Mouse (Mus musculus) CH12.LX (cell line): Measurements from ENCODE around the gene Plcg2. TPM values are rescaled to one million over a fixed set of nuclear protein-coding genes. Genes with fewer than 3 reads are reported as not detected.

Experiments used
- DNase-seq: peaks from one replicate; pipeline ENCODE4 v3.0.0-alpha.2; 2013; ENCODE audit errors: extremely low read depth
- H3K27ac ChIP-seq: 2 replicates; pipeline ENCODE4 v1.5.1; 2012; ENCODE audit warnings: low read depth, mild to moderate bottlenecking, control low read depth, moderate library complexity; ENCODE audit not compliant: insufficient read depth
- H3K27me3 ChIP-seq: replicated peaks from 2 replicates; pipeline ENCODE3; 2012; ENCODE audit warnings: inconsistent platforms
- H3K36me3 ChIP-seq, 2 experiments: replicated peaks in 1 of 2; 2 replicates each; pipeline versions ENCODE3 to v1.6.1; 2012; ENCODE audit warnings: inconsistent platforms in 1 of 2, low read length in 1 of 2, mild to moderate bottlenecking in 1 of 2, mixed read lengths in 1 of 2, moderate library complexity in 1 of 2; ENCODE audit not compliant: control insufficient read depth in 1 of 2, insufficient read depth in 1 of 2
- H3K4me1 ChIP-seq, 2 experiments: 2 replicates each; pipeline ENCODE4 v1.6.1; 2012; ENCODE audit warnings: inconsistent platforms in 1 of 2, moderate library complexity in 1 of 2; ENCODE audit not compliant: insufficient read depth in 2 of 2, control insufficient read depth in 1 of 2
- H3K4me2 ChIP-seq: 2 replicates; pipeline ENCODE4 v1.6.1; 2012; ENCODE audit warnings: low read depth, mild to moderate bottlenecking, control low read depth; ENCODE audit not compliant: poor library complexity, insufficient read depth, severe bottlenecking
- H3K4me3 ChIP-seq, 3 experiments: fragments of 150-350 bp in 1 of 3; sonication (generic) in 1 of 3; replicated peaks in 1 of 3; 2 replicates each; pipeline versions ENCODE3 to v1.5.1; 2011 to 2012; ENCODE audit warnings: low read depth in 2 of 3, low read length in 2 of 3, mild to moderate bottlenecking in 2 of 3, moderate library complexity in 2 of 3, control low read depth in 1 of 3, improper control_type of control experiment in 1 of 3, inconsistent platforms in 1 of 3, mixed read lengths in 1 of 3; ENCODE audit not compliant: poor library complexity in 1 of 3
- H3K79me2 ChIP-seq: replicated peaks from 2 replicates; pipeline ENCODE4 v1.6.1; 2012; ENCODE audit warnings: mild to moderate bottlenecking, moderate library complexity; ENCODE audit not compliant: control insufficient read depth, poor library complexity, insufficient read depth, severe bottlenecking; ENCODE audit errors: extremely low read depth
- H3K9ac ChIP-seq: 2 replicates; pipeline ENCODE4 v1.6.1; 2012; ENCODE audit warnings: low read depth, mild to moderate bottlenecking, control low read depth, moderate library complexity; ENCODE audit not compliant: insufficient read depth
- H3K9me3 ChIP-seq: replicated peaks from 2 replicates; pipeline ENCODE3; 2012; ENCODE audit warnings: low read length, inconsistent platforms, mixed read lengths
- BHLHE40 ChIP-seq: IDR thresholded peaks from 2 replicates; pipeline ENCODE4 v1.6.1; 2011; ENCODE audit warnings: mild to moderate bottlenecking, low read depth, low read length, improper control_type of control experiment
- CHD1 ChIP-seq: IDR thresholded peaks from 2 replicates; pipeline ENCODE4 v1.6.1; 2012; ENCODE audit warnings: low read depth, low read length, improper control_type of control experiment, inconsistent platforms
- CTCF ChIP-seq, 2 experiments: IDR thresholded peaks in 1 of 2; conservative IDR thresholded peaks in 1 of 2; 2 replicates each; pipeline ENCODE4 v1.5.1; 2011 to 2012; ENCODE audit warnings: low read depth in 2 of 2, low read length in 2 of 2, improper control_type of control experiment in 1 of 2, inconsistent platforms in 1 of 2, mild to moderate bottlenecking in 1 of 2, moderate library complexity in 1 of 2
- E2F4 ChIP-seq: IDR thresholded peaks from 2 replicates; pipeline ENCODE4 v1.6.1; 2011; ENCODE audit warnings: low read depth, low read length, improper control_type of control experiment; ENCODE audit not compliant: insufficient replicate concordance
- ELF1 ChIP-seq: IDR thresholded peaks from 2 replicates; pipeline ENCODE4 v1.6.1; 2014; ENCODE audit warnings: low read depth, mild to moderate bottlenecking, inconsistent platforms, low read length, improper control_type of control experiment
- ETS1 ChIP-seq: conservative IDR thresholded peaks from 2 replicates; pipeline ENCODE4 v1.6.1; 2012; ENCODE audit warnings: low read depth, mild to moderate bottlenecking, inconsistent platforms, low read length, improper control_type of control experiment, moderate library complexity
- GABPA ChIP-seq: IDR thresholded peaks from 2 replicates; pipeline ENCODE4 v1.6.1; 2012; ENCODE audit warnings: low read depth, low read length, improper control_type of control experiment, inconsistent platforms; ENCODE audit not compliant: insufficient replicate concordance
- HCFC1 ChIP-seq: IDR thresholded peaks from 2 replicates; pipeline ENCODE4 v1.6.1; 2012; ENCODE audit warnings: low read depth, mild to moderate bottlenecking, inconsistent platforms, low read length, improper control_type of control experiment
- IRF4 ChIP-seq: IDR thresholded peaks from 2 replicates; pipeline ENCODE4 v1.6.1; 2014; ENCODE audit warnings: low read depth, mild to moderate bottlenecking, inconsistent platforms, low read length, improper control_type of control experiment
- JUN ChIP-seq: IDR thresholded peaks from 2 replicates; pipeline ENCODE4 v1.6.1; 2011; ENCODE audit warnings: low read depth, mild to moderate bottlenecking, low read length, improper control_type of control experiment, moderate library complexity; ENCODE audit not compliant: insufficient read depth
- JUND ChIP-seq: conservative IDR thresholded peaks from 2 replicates; pipeline ENCODE4 v1.6.1; 2011; ENCODE audit warnings: low read depth, low read length, improper control_type of control experiment
- MAFK ChIP-seq: IDR thresholded peaks from 2 replicates; pipeline ENCODE4 v1.6.1; 2011; ENCODE audit warnings: low read length, improper control_type of control experiment; ENCODE audit not compliant: insufficient replicate concordance
- MAX ChIP-seq: IDR thresholded peaks from 2 replicates; pipeline ENCODE4 v1.6.1; 2011; ENCODE audit warnings: low read length, improper control_type of control experiment
- MAZ ChIP-seq: IDR thresholded peaks from 2 replicates; pipeline ENCODE4 v1.6.1; 2012; ENCODE audit warnings: low read depth, mild to moderate bottlenecking, inconsistent platforms, low read length, improper control_type of control experiment, moderate library complexity
- MEF2A ChIP-seq: IDR thresholded peaks from 2 replicates; pipeline ENCODE4 v1.6.1; 2014; ENCODE audit warnings: low read depth, mild to moderate bottlenecking, inconsistent platforms, low read length, improper control_type of control experiment, borderline replicate concordance
- MXI1 ChIP-seq: IDR thresholded peaks from 2 replicates; pipeline ENCODE4 v1.6.1; 2011; ENCODE audit warnings: mild to moderate bottlenecking, low read depth, low read length, improper control_type of control experiment
- NELFE ChIP-seq: IDR thresholded peaks from 2 replicates; pipeline ENCODE4 v1.6.1; 2011; ENCODE audit warnings: low read depth, low read length, improper control_type of control experiment
- NRF1 ChIP-seq: IDR thresholded peaks from 2 replicates; pipeline ENCODE4 v1.6.1; 2014; ENCODE audit warnings: low read depth, mild to moderate bottlenecking, inconsistent platforms, low read length, improper control_type of control experiment, moderate library complexity
- PAX5 ChIP-seq: IDR thresholded peaks from 2 replicates; pipeline ENCODE4 v1.6.1; 2012; ENCODE audit warnings: low read length, inconsistent platforms, mixed read lengths
- POLR2AphosphoS2 ChIP-seq: IDR thresholded peaks from 2 replicates; pipeline ENCODE4 v1.6.1; 2011; ENCODE audit warnings: low read depth, low read length, improper control_type of control experiment
- RAD21 ChIP-seq: IDR thresholded peaks from 2 replicates; pipeline ENCODE4 v1.6.1; 2011; ENCODE audit warnings: low read depth, mild to moderate bottlenecking, low read length, improper control_type of control experiment, moderate library complexity
- RCOR1 ChIP-seq: conservative IDR thresholded peaks from 2 replicates; pipeline ENCODE4 v1.6.1; 2012; ENCODE audit warnings: low read depth, mild to moderate bottlenecking, inconsistent platforms, low read length, improper control_type of control experiment
- SIN3A ChIP-seq: IDR thresholded peaks from 2 replicates; pipeline ENCODE4 v1.6.1; 2012; ENCODE audit warnings: low read length, improper control_type of control experiment, inconsistent platforms
- SMC3 ChIP-seq: IDR thresholded peaks from 2 replicates; pipeline ENCODE4 v1.6.1; 2011; ENCODE audit warnings: low read depth, low read length, improper control_type of control experiment
- TCF12 ChIP-seq: IDR thresholded peaks from 2 replicates; pipeline ENCODE4 v1.6.1; 2014; ENCODE audit warnings: low read depth, mild to moderate bottlenecking, inconsistent platforms, low read length, improper control_type of control experiment
- UBTF ChIP-seq: IDR thresholded peaks from 2 replicates; pipeline ENCODE4 v1.6.1; 2012; ENCODE audit warnings: low read depth, mild to moderate bottlenecking, inconsistent platforms, low read length, improper control_type of control experiment, moderate library complexity
- ZMIZ1 ChIP-seq: IDR thresholded peaks from 2 replicates; pipeline ENCODE4 v1.6.1; 2012; ENCODE audit warnings: low read depth, mild to moderate bottlenecking, inconsistent platforms, low read length, improper control_type of control experiment
- dilution Hi-C: fragments of 300-500 bp; cut with MboI; formaldehyde crosslinking; loops from 2 replicates; pipeline ENCODE4 v1.14.3; 2020; ENCODE audit warnings: low sequenced_read_pairs; ENCODE audit not compliant: extremely low pct_unique_long_range_greater_than_20kb, extremely low pct_ligation_motif_present
- in situ Hi-C: fragments of 300-500 bp; cut with MboI; formaldehyde crosslinking; loops from 3 replicates; pipeline ENCODE4 v1.14.3; 2019; ENCODE audit warnings: low sequenced_read_pairs, low pct_ligation_motif_present, low pct_unique_long_range_greater_than_20kb, mixed read lengths
- polyA plus RNA-seq: library from polyadenylated mRNA; unstranded; fragments of >175 nt; gene quantifications from 2 replicates; pipeline ENCODE4 v1.2.1, GENCODE M21; 2012; ENCODE audit warnings: low read depth; ENCODE audit not compliant: insufficient read length
- total RNA-seq, 2 experiments: library from RNA; depleted of rRNA; stranded (reverse); fragments of 300-350 nt in 1 of 2; fragments of >200 nt in 1 of 2; gene quantifications; 2 replicates each; pipeline ENCODE4 v1.2.3; 2012 to 2014

Gene Plcg2
- total and polyA plus RNA-seq, 3 experiments: 129 to 196 (median 194) TPM

DNA sequence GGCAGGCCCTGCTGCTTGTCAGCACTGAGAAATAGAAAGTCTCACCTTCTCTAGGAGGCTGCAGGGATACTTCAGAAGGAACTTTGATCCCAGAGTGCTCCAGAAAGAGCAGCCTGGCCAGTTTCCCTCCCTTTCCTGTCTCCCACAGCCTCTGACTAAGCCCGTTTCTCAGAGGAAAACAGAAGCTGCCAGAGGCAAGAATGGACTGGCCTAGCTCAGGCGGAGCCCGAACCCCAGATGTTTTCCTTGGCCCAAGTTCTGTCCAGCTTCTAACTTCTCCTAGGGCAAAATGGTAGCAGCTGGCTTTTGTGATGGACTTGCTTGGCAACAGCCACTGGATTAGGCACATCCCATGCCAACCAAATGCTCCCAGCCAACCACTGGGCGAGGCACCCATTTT is 62.9 kb downstream of the Plcg2 start:
- Histone ChIP-seq H3K27me3 (no peaks in the 10 kb centered on the region), H3K4me2 (no peak overlapping the region), H3K36me3 (peaks cover 71 to 93% of the 10 kb centered on the region in 2 experiments), H3K27ac (no peak overlapping the region), H3K4me3 (no peak overlapping the region), H3K9ac (no peak overlapping the region), H3K4me1 (peaks cover 5 to 44% of the 10 kb centered on the region in 2 experiments), H3K79me2 (peaks cover 17% of the 10 kb centered on the region), H3K9me3 (no peaks in the 10 kb centered on the region)
- DNase-seq: no peak
- dilution Hi-C loops: no loop called here
- in situ Hi-C loops: no loop called here
- no peak for TF ChIP-seq E2F4
- no peak for TF ChIP-seq ZMIZ1
- TF ChIP-seq NELFE: no peak
- no peak for TF ChIP-seq IRF4
- TF ChIP-seq UBTF: no peak
- no peak for TF ChIP-seq ETS1
- no peak for TF ChIP-seq TCF12
- TF ChIP-seq MXI1: no peak
- no peak for TF ChIP-seq RCOR1
- TF ChIP-seq SIN3A: no peak
- TF ChIP-seq POLR2AphosphoS2: no peak
- no peak for TF ChIP-seq JUND
- no peak for TF ChIP-seq GABPA
- no peak for TF ChIP-seq SMC3

DNA sequence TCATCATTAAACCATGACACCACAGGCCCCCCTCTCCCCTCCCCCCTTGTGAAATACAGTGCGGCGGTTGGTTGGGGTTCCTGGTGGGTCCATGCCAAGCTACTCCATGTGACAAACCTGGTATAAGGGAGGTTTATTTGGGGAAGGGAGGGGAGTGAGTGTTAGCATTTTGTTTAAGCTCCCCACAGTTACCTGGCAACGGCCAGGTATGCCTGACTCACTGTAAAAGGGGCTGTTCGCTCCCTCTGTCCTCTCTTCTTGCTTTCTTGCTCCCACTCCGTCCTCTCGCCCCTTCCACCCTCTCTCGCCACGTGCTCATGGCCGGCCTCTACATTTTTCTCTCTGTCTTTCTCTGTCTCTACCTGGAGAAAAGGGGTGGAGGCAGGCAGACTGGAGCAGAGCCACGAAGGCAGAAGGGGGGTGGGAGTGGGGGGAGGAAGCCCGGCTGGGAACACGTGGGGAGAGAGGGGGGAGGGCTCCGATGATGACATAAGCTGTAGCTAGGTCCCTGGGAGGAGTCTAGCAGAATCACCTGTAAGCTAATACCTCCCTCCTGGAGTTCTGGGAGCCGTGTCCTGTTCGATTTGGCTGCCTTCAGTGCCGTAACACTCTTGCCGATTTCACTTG is 63.8 kb downstream of the Plcg2 start:
- Histone ChIP-seq H3K9me3 (no peaks in the 10 kb centered on the region), H3K4me1 (peaks cover 5 to 44% of the 10 kb centered on the region in 2 experiments), H3K4me3 (no peak overlapping the region), H3K27me3 (no peaks in the 10 kb centered on the region), H3K9ac (no peak overlapping the region), H3K4me2 (no peak overlapping the region), H3K79me2 (peaks cover 12% of the 10 kb centered on the region), H3K36me3 (peaks cover 71 to 93% of the 10 kb centered on the region in 2 experiments), H3K27ac (no peak overlapping the region)
- TF ChIP-seq IRF4 (no peak), ZMIZ1 (no peak), JUN (no peak), BHLHE40 (no peak), E2F4 (no peak), RAD21 (no peak), UBTF (no peak), MEF2A (no peak), JUND (no peak), NELFE (no peak), HCFC1 (no peak), NRF1 (no peak), PAX5 (no peak), MAX (no peak), ELF1 (no peak), MAFK (no peak), CTCF (conservative IDR thresholded peaks at IDR 0.05 in 1 of 2, IDR thresholded peaks at IDR 0.05 in 1 of 2; ENCODE audit: low read depth in 2 of 2, low read length in 2 of 2) (no peak), CHD1 (no peak), MAZ (no peak)
- no peak for DNase-seq
- in situ Hi-C loops: no loop called here
- dilution Hi-C loops: no loop called here
